Mouse (Mus musculus): ENCODE data around the gene Enkd1.

DNA sequence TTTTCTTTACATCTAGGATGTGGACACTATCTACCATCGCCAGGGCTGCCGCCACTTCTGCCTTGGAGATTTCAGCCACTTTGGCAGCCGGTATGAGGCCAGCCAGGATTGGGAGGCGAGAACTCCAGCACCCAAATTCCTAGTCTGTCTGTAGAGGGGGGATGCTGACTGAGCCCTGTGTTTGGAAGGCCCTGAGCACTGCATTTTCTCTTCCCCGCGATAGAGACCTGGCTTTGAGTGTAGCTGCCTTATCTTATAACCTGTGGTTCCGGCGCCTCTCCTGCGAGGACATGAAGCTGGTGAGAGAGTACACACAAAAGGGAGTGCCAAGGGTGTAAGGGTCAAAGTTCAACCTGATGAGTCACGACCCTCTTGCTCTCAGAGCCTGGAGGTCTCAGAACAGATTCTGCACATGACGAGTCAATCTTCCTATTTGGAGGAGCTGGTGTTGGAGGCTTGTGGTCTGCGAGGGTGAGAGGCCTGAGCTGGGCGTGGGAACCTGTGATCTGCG, 19.7 kb downstream of the Enkd1 start:
- TF ChIP-seq CTCF (IDR thresholded peaks at IDR 0.05; ENCODE audit: low read depth, low read length), result no peak
- no peak for TF ChIP-seq TAL1 (conservative IDR thresholded peaks at IDR 0.05; ENCODE audit: low read depth, low read length)
- TF ChIP-seq POLR2AphosphoS5 (IDR thresholded peaks at IDR 0.05; ENCODE audit: insufficient replicate concordance, low read depth, low read length), result no peak
- TF ChIP-seq GATA1 (IDR thresholded peaks at IDR 0.05; ENCODE audit: borderline replicate concordance, low read length), result no peak
- no peak for TF ChIP-seq GATA2 (IDR thresholded peaks at IDR 0.05; ENCODE audit: borderline replicate concordance, low read depth, low read length)
